Mouse (Mus musculus) liver, embryonic 14.5 days (tissue): ENCODE measurements around the gene Tmem238.

Source experiments
- CTCF ChIP-seq: IDR thresholded peaks from 2 replicates; pipeline ENCODE4 v1.5.1; 2016; ENCODE audit warnings: antibody characterized with exemption, low read depth, control low read depth
- EP300 ChIP-seq: IDR thresholded peaks from 2 replicates; pipeline ENCODE4 v1.6.1; 2016; ENCODE audit warnings: antibody characterized with exemption, low read depth

DNA sequence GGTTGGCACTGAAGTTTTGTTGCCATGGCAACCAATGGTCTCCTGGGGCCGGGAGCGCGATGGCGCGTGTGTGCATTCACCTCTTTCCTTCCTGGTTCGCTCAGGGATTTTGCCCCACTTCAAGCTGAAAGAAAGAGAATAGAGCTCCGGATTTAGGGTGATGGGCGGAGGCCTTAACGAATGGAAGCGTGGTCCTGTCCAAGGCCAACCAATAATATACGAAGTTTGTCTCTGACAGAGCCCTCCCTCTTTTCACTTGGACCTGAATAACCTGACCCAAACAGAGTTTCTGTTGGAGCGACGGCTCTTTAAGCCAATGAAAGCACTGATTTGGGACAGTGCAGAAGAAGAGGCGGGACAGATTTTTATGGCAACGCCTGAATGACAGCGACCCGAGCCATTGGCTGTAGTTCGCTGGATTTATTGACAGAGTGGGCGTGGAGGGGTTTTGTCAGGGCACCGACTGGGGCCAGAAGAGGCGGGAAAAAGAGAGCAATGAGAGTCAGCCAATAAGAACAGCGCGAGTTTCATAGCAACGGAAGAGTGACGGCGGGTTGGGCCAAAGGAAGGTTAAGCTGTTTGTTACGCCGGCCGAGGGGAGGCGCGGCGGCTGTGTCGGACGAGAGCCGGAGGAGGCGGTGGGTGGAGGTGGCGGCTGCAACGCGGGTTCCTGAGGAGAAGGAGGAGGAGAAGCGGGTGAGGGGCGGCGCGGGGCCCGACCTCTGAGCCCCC lies 49.7 kb downstream of the Tmem238 start, which contains the start of gene Kmt5c:
- TF ChIP-seq EP300 (peak; percentile 38; the same call in 1 of the 2 replicates), CTCF (peak; percentile 64)
